Mouse (Mus musculus) left cerebral cortex, adult 2 months (tissue): ENCODE results near the gene Plekhh3. TPM values are rescaled to one million over a fixed set of nuclear protein-coding genes. Genes with fewer than 3 reads are reported as not detected.

ENCODE experiments used
- DNase-seq, 2 experiments: peaks; one replicate each; pipeline ENCODE4 v3.0.0; 2021 to 2022; ENCODE audit warnings: low spot score in 2 of 2, mixed read lengths in 1 of 2; ENCODE audit errors: extremely low spot score in 1 of 2
- H3K27ac ChIP-seq: fragments of 200-600 bp; 2 replicates; pipeline ENCODE4 v1.8.1; 2022
- H3K4me3 ChIP-seq: fragments of 200-600 bp; 2 replicates; pipeline ENCODE4 v1.8.1; 2022
- CTCF ChIP-seq: fragments of 200-600 bp; IDR thresholded peaks from 2 replicates; pipeline ENCODE4 v1.8.1; 2022; ENCODE audit warnings: antibody characterized with exemption, mild to moderate bottlenecking, moderate library complexity
- intact Hi-C: fragments of 180-260 bp; cut with DNase I; formaldehyde crosslinking; loops from one replicate; pipeline ENCODE4 v1.15.1; 2025
- total RNA-seq, 2 experiments: library from RNA; stranded (reverse); gene quantifications; 2 replicates each; pipeline ENCODE4 v1.2.3; 2021

Plekhh3 gene
- total RNA-seq, 2 experiments from 2014 or later = 13.0 to 13.2 TPM

DNA sequence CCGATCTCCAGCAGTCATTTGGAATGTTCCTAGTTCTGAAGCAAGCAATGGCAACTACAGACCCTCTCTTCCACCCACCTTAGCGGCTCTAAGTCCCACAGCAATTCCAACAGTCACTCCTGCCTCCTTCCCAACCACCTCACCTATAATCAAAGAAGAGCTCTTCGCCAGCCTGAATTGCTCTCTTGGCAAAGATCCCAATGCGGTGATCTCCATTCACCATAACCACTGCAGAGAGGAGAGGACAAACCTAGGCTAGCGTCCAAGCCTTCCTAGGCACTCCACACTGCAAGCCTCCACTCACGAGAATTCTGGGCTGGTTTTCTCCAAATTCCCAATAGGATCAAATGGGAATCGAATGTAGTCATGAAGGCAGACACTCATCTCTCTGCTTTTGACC, 21.9 kb upstream of the Plekhh3 start:
- Histone ChIP-seq H3K27ac (no peak overlapping the region), H3K4me3 (no peak overlapping the region)
- intact Hi-C loops = no loop called here
- no peak for DNase-seq
- TF ChIP-seq CTCF = no peak

DNA sequence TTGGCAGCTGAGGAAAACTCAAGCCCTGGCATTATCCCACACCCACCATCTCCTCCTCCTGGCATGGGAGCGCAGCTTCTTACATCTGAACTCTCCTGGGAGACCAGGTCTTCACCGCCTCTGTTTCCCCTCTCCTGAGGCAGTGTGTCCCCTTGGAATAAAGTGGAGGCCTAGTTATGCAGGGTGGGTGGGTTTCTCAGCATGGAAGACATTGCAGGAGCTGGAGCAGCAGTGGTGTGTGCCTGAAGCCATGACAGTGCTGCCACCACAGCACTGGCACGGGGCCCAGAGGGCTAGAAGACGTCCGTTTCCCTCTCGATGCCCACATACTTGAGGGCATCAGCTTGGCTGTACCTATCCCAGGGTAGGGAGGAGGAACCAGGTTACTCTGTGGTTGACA, 21.5 kb upstream of the Plekhh3 start:
- no peak overlapping the region for H3K27ac ChIP-seq

DNA sequence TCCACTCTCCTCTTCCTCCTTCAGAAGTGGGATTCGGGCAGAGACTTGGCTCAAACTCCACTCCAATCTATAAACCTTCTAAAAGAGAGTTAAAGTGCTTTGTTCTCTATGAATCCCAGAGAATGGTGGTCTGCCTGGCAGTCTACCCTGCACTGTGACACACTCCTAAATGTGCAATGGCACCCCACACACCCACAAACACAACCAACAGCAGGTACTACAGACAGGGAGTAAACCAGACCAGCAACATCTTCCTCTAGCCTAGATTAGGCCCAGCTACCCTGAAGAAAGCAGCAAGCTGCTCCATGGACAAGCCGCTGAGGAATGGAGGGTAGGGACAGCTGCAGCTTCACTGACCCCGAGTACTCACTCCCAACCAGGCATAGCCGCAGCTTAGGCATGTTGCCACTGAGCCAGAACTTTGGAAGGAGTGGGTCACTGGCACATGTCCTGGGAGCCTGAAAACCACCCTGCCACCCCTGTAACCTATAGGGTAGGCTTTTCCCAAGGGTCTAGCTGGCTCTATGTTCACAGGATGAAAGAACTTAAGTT, 20.8 kb upstream of the Plekhh3 start:
- Histone ChIP-seq H3K27ac (no peak overlapping the region), H3K4me3 (no peak overlapping the region)
- no peak for DNase-seq
- TF ChIP-seq CTCF = no peak
- intact Hi-C loops = no loop called here

More for the DNA sequence above, 21.5 kb upstream of the Plekhh3 start:
- no peak overlapping the region for H3K4me3 ChIP-seq
- intact Hi-C loops = no loop called here
- no peak for DNase-seq
- TF ChIP-seq CTCF = no peak

DNA sequence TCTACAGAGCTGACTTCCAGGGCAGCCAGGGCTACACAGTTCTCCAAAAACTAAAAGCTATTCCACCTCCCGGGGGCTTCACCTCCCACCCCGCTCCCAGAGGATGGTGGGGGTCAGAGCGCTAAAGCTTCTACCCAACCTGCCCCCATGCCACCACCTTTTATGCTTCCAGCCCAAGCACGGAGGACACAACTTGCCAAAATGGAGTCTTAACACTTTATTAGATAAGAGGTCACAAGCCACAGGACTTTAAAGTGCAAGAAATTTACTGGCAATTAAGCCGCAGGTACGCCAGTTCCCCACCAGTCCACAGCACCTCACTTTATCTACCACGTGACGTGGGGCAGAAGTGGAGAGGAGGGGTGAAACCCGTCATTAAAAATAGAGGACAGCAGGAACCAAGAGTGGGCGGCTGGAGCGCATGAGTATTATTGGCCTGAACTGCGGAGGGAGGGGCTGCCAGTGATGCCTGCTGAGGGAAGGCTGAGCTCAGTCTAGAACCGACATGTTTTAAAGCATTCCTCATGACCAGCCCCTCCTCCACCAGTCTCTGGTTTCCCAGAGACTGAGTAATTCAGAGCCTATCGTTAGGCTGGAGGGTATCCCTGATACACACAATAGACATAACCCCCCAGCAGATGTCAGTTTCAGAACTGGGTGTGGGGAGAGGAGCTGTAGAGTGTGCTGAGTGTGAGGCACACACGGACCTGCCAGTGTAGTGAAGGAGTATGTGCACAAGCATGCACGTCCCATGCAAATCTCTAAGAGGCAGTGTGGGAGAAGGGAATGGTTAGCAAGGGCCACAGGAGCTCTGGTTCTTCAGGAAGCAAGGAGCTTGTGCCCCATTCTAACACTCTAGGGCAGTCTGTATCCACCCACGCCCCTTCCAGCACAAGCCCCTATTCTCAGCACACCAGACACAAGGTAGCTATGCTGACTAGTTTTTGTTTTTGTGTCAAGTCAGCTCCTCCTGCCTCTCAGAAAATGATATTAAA, 20.1 kb upstream of the Plekhh3 start:
- intact Hi-C loops = no loop called here

DNA sequence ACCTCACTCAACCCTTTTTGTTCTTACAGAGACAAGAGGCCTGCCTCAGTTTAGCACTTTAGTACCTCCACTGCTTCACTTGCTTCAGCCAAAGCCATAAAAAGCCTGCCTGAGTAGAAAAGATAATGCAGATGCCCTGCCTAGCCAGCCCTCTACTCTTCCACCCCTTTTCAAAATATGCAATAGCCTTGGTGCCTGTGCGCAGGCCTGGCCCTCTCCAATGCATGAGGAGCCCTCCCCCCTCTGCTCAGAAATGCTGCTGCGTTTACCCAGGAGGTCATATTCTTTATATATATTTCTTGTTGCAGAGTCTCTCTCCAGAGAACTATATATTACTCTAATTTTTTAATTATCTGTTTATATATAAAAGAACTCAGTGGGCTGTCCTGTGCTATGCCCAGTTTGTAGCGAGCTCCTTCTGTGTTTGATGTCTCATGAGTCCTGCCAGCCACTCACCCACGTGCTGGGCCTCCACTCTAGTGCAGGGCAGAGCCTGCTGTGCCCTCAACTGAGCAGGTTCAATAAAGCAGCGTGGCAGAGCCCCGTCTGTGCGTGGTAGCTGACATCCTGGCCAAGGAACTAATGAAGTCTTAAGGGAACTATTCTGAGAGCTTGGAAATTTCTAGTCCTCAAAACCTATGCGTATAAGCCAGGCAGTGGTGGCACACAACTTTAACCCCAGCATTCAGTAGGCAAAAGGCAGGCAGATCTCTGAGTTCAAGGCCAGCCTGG, 19.2 kb upstream of the Plekhh3 start:
- no peak for TF ChIP-seq CTCF
- H3K27ac ChIP-seq = peak overlapping the region; percentile 72
- no peak for DNase-seq
- intact Hi-C loops = no loop called here
- no peak overlapping the region for H3K4me3 ChIP-seq

More for the DNA sequence above, 20.1 kb upstream of the Plekhh3 start:
- no peak for DNase-seq
- H3K4me3 ChIP-seq = no peak overlapping the region
- TF ChIP-seq CTCF = no peak
- H3K27ac ChIP-seq = peak overlapping the region; percentile 59

DNA sequence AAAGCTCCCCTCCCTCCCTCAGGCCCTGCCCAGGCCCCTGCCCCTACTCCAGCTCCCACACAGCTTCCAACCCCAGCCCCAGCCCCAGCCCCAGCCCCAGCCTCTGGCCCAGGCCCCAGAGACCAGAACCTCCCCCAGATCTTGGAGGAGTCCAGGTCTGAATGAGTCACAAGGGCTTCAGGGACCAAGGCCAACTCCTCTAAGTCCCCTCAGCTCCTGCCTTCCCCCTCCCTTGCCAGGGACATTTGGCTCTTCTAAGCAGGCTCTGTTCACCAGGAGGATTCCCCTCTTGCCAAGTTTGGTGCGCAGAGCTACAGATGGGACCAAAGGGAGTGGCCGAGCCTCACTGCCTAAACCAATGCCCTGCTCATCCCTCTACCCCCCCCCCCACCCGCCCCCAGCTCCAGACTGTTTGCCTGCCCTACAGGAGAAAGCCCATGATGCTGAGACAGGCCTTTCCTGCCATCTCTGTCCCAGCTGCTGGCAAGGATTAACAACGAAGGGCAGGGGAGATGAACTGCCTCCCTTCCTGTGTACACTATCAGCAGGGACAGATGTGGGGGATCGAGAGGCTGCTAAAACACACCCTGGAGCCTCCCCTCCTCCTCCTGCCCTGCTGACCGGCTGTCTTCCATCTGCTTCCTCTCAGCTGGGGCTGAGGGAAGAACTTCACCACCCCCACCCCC, 18.5 kb upstream of the Plekhh3 start:
- no peak for TF ChIP-seq CTCF
- peak in 1 of 2 experiments; percentile 42 for DNase-seq
- intact Hi-C loops = no loop called here
- no peak overlapping the region for H3K4me3 ChIP-seq
- H3K27ac ChIP-seq = peak overlapping the region; percentile 74

DNA sequence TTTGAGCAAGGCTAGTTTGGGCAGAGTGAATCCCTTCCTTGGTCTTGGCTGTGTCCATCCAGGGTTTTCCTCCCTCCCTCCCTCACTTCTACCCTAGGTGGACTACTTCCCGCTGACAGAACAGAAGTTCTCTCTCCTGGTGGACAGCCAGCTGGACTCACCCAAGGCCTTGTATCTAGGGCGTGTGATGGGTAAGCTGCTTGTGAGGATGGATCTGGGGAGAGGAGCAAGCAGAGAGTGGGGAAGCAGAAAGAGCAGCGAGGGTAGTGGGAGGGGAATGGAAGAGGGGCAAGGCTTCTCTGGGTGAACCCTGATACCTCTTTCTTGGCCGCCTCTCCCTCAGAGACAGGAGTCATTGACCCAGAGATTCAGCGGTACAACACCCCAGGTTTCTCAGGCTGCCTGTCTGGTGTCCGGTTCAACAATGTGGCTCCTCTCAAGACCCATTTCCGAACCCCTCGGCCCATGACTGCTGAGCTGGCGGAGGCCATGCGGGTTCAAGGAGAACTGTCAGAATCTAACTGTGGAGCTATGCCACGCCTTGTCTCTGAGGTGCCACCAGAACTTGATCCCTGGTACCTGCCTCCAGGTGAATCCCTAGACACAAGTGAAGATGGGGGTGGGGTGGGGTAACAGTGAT, 17.1 kb upstream of the Plekhh3 start:
- Histone ChIP-seq H3K4me3 (no peak overlapping the region), H3K27ac (no peak overlapping the region)
- no peak for TF ChIP-seq CTCF
- intact Hi-C loops = no loop called here
- DNase-seq = no peak

DNA sequence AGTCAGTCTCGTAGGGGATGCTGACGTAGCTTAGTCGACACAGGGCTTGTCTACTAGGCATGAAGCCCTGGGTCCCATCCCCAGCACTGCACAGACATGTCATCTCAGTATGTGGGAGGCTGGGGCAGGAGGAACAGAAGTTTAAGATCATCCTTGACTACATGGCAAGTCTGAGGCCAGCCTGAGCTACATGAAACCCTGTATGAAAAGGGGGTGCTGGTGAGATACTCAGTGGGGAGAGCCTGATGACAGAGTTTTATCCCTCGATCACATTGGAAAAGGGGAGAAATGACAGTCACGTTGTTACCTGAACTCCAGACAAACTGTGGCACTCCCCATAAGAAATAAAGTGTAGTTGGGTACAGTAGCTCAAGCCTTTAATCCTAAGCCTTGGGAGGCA, 16.4 kb upstream of the Plekhh3 start:
- no peak for DNase-seq
- TF ChIP-seq CTCF = no peak
- H3K27ac ChIP-seq = no peak overlapping the region
- intact Hi-C loops = no loop called here
- no peak overlapping the region for H3K4me3 ChIP-seq

DNA sequence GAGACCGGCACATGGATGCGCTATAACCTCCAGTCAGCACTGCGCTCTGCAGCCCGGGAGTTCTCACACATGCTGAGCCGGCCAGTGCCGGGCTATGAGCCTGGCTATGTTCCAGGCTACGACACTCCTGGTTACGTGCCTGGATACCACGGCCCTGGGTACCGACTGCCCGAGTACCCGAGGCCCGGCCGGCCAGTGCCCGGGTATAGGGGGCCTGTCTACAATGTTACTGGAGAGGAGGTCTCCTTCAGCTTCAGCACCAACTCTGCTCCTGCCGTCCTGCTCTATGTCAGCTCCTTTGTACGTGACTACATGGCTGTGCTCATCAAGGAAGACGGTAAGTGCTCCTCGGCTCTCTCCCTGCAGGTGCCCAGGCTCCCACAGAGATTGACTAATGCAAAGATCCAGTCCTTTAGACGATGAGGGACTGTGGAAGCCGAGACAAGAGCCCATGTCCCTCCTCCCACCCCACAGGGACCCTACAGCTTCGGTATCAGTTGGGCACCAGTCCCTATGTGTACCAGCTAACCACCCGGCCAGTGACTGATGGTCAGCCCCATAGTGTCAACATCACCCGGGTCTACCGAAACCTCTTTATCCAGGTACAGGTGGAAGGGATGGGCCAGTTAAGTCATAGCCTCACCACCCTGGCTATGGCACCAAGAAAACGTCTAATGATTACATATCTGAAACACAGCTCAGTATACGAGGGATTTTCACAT, 15.5 kb upstream of the Plekhh3 start:
- intact Hi-C loops = no loop called here
- TF ChIP-seq CTCF = no peak
- Histone ChIP-seq H3K4me3 (no peak overlapping the region), H3K27ac (no peak overlapping the region)
- DNase-seq = no peak

DNA sequence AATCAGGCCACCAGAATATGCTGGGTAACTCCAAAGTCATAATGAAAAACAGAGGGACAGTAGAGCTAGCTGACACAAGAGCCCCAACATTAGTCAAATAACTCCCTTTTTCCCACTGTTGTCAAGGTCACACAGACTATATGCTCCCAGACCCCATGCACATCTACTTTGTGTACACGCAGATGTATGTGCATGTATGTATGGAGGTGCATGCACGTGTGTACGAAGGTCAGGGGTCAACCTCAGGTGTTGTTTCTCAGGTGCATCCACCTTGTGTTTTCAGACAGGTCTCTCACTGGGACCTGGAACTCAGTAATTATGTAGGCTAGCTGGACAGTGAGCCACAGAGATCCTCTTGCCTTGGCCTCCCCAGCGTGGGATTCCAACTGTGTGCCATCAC, 14.3 kb upstream of the Plekhh3 start:
- no peak for DNase-seq
- no peak overlapping the region for H3K27ac ChIP-seq
- intact Hi-C loops = no loop called here
- no peak overlapping the region for H3K4me3 ChIP-seq
- TF ChIP-seq CTCF = no peak

DNA sequence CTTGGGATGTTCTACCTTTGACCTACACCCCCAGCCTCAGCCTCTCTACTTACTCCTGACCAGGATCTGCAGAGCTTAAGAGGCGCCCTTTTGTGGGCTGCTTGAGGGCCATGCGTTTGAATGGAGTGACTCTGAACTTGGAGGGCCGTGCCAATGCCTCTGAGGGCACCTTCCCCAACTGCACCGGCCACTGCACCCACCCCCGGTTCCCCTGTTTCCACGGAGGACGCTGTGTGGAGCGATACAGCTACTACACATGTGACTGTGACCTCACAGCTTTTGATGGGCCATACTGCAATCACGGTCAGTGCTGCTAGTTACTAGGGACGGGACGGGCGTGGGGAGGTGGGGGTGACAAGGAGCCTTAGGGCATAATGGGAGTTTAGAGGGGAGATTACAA, 13.8 kb upstream of the Plekhh3 start:
- no peak overlapping the region for H3K4me3 ChIP-seq
- intact Hi-C loops = loop anchor here (5.0 kb wide), 1 partner anchor 203 kb away; no protein-coding TSS in a partner anchor
- no peak overlapping the region for H3K27ac ChIP-seq
- no peak for TF ChIP-seq CTCF
- no peak for DNase-seq
